Mouse (Mus musculus) kidney, adult 2 months (tissue): ENCODE data around the gene Banp. TPM values are rescaled to one million over a fixed set of nuclear protein-coding genes. Genes with fewer than 3 reads are reported as not detected.

Experiments
- DNase-seq: peaks from one replicate; pipeline ENCODE4 v3.0.0; 2021
- H3K27ac ChIP-seq: fragments of 200-500 bp; 2 replicates; pipeline ENCODE4 v1.5.1; 2012; ENCODE audit warnings: low read depth, low read length, control low read depth, inconsistent platforms; ENCODE audit not compliant: insufficient read depth
- H3K27me3 ChIP-seq: fragments of 200-500 bp; replicated peaks from 2 replicates; pipeline ENCODE4 v1.6.1; 2012; ENCODE audit warnings: mild to moderate bottlenecking, moderate library complexity, low read length, inconsistent platforms; ENCODE audit not compliant: control insufficient read depth, insufficient read depth
- H3K36me3 ChIP-seq: fragments of 200-500 bp; 2 replicates; pipeline ENCODE4 v1.6.1; 2012; ENCODE audit warnings: mild to moderate bottlenecking, moderate library complexity, low read length, inconsistent platforms; ENCODE audit not compliant: control insufficient read depth, insufficient read depth
- H3K4me1 ChIP-seq: fragments of 200-500 bp; 2 replicates; pipeline ENCODE4 v1.6.1; 2011; ENCODE audit warnings: low read length; ENCODE audit not compliant: control insufficient read depth, insufficient read depth
- H3K4me3 ChIP-seq: fragments of 200-500 bp; 2 replicates; pipeline ENCODE4 v1.5.1; 2011; ENCODE audit warnings: mild to moderate bottlenecking, low read depth, low read length, control low read depth; ENCODE audit not compliant: insufficient read depth
- CTCF ChIP-seq: fragments of 200-500 bp; conservative IDR thresholded peaks from 2 replicates; pipeline ENCODE4 v1.5.1; 2011; ENCODE audit warnings: low read depth, mild to moderate bottlenecking, control low read depth, low read length, moderate library complexity, mixed read lengths; ENCODE audit not compliant: insufficient read depth, insufficient read length
- POLR2A ChIP-seq: fragments of 200-500 bp; IDR thresholded peaks from one replicate; pipeline ENCODE4 v1.6.1; 2011; ENCODE audit warnings: low read depth, low read length, control low read depth
- WGBS: fragments of 180-500 bp; shearing (Covaris S2); methylation state at CpG from one replicate; pipeline ENCODE4 v1.1.7; 2018; 5-methylcytosine and 5-hydroxymethylcytosine counted together
- polyA plus RNA-seq: library from polyadenylated mRNA; depleted of rRNA; stranded (reverse); fragments of >200 nt; gene quantifications from 2 replicates; pipeline ENCODE4 v1.2.3, GENCODE M21; 2012

Banp gene
- polyA plus RNA-seq, 1 experiment, result 35.7 TPM

GRCm38 (mm10) chr8:121927316-121927715, 22.2 kb upstream of the Banp start:
- Histone ChIP-seq H3K4me1 (no peaks in the 10 kb centered on the region), H3K27me3 (no peaks in the 10 kb centered on the region), H3K36me3 (no peaks in the 10 kb centered on the region), H3K4me3 (no peak overlapping the region), H3K27ac (no peak overlapping the region)
- peak; percentile 59 for DNase-seq
- peak; percentile 72 for TF ChIP-seq CTCF
- TF ChIP-seq POLR2A, result no peak
- 33% methylated on average over 8 of the region's 8 CpGs for WGBS

- Histone ChIP-seq H3K36me3 (no peaks in the 10 kb centered on the region), H3K4me3 (no peak overlapping the region), H3K27ac (no peak overlapping the region), H3K27me3 (no peaks in the 10 kb centered on the region), H3K4me1 (no peaks in the 10 kb centered on the region)
- TF ChIP-seq CTCF, result no peak
- TF ChIP-seq POLR2A, result no peak
- WGBS, result 83% methylated on average over 4 of the region's 4 CpGs
- DNase-seq, result no peak
These were observed 19.5 kb upstream of the Banp start for GRCm38 (mm10) chr8:121930047-121930446.

- no peaks in the 10 kb centered on the region for H3K4me1 ChIP-seq
- H3K27me3 ChIP-seq, result no peaks in the 10 kb centered on the region
- no peak overlapping the region for H3K4me3 ChIP-seq
- TF ChIP-seq CTCF (no peak), POLR2A (no peak)
- no peak for DNase-seq
- no peak overlapping the region for H3K27ac ChIP-seq
- 62% methylated on average over 7 of the region's 7 CpGs for WGBS
- H3K36me3 ChIP-seq, result no peaks in the 10 kb centered on the region
These were observed 18.0 kb upstream of the Banp start for GRCm38 (mm10) chr8:121931571-121931970.

- DNase-seq, result no peak
- no peaks in the 10 kb centered on the region for H3K36me3 ChIP-seq
- no peak overlapping the region for H3K4me3 ChIP-seq
- H3K27ac ChIP-seq, result no peak overlapping the region
- WGBS, result 82% methylated on average over 12 of the region's 12 CpGs
- no peaks in the 10 kb centered on the region for H3K4me1 ChIP-seq
- H3K27me3 ChIP-seq, result no peaks in the 10 kb centered on the region
- no peak for TF ChIP-seq CTCF
- TF ChIP-seq POLR2A, result no peak
These were observed 17.4 kb upstream of the Banp start for GRCm38 (mm10) chr8:121932026-121932667.

- 88% methylated on average over 14 of the region's 14 CpGs for WGBS
- Histone ChIP-seq H3K27ac (no peak overlapping the region), H3K36me3 (no peaks in the 10 kb centered on the region), H3K4me1 (no peaks in the 10 kb centered on the region), H3K4me3 (no peak overlapping the region), H3K27me3 (no peaks in the 10 kb centered on the region)
- TF ChIP-seq POLR2A (no peak), CTCF (no peak)
- DNase-seq, result no peak
These were observed 16.7 kb upstream of the Banp start for GRCm38 (mm10) chr8:121932668-121933520.

GRCm38 (mm10) chr8:121934506-121934905, 15.0 kb upstream of the Banp start:
- peak; percentile 55 for TF ChIP-seq CTCF
- no peak for TF ChIP-seq POLR2A
- Histone ChIP-seq H3K27me3 (no peaks in the 10 kb centered on the region), H3K4me1 (no peaks in the 10 kb centered on the region), H3K36me3 (no peaks in the 10 kb centered on the region), H3K27ac (no peak overlapping the region), H3K4me3 (no peak overlapping the region)
- WGBS, result 41% methylated on average over 4 of the region's 4 CpGs
- DNase-seq, result peak; percentile 59

GRCm38 (mm10) chr8:121934923-121935322, 14.6 kb upstream of the Banp start:
- Histone ChIP-seq H3K27ac (no peak overlapping the region), H3K27me3 (no peaks in the 10 kb centered on the region), H3K4me3 (no peak overlapping the region), H3K4me1 (no peaks in the 10 kb centered on the region), H3K36me3 (no peaks in the 10 kb centered on the region)
- TF ChIP-seq CTCF, result no peak
- no peak for TF ChIP-seq POLR2A
- DNase-seq, result no peak
